Mouse (Mus musculus) heart, adult 2 months (tissue): ENCODE measurements around the gene Ss18l2. TPM values are rescaled to one million over a fixed set of nuclear protein-coding genes. Genes with fewer than 3 reads are reported as not detected.
A peak's percentile ranks its signal among the peaks of the same experiment; 100 is the strongest.

Experiments used
- DNase-seq, 2 experiments: peaks; one replicate each; pipeline ENCODE4 v3.0.0; 2021
- H3K27ac ChIP-seq: fragments of 200-600 bp; 2 replicates; pipeline ENCODE4 v1.8.1; 2022
- H3K27me3 ChIP-seq: fragments of 200-500 bp; 2 replicates; pipeline ENCODE4 v1.6.1; 2012; ENCODE audit warnings: mild to moderate bottlenecking, low read length, inconsistent platforms, mixed read lengths; ENCODE audit not compliant: control insufficient read depth, insufficient read depth
- H3K36me3 ChIP-seq: fragments of 200-500 bp; 2 replicates; pipeline ENCODE4 v1.6.1; 2012; ENCODE audit warnings: low read length, inconsistent platforms; ENCODE audit not compliant: control insufficient read depth, insufficient read depth
- H3K4me1 ChIP-seq: fragments of 200-500 bp; 2 replicates; pipeline ENCODE4 v1.6.1; 2011; ENCODE audit warnings: low read length; ENCODE audit not compliant: control insufficient read depth, insufficient read depth
- H3K4me3 ChIP-seq: fragments of 200-600 bp; 2 replicates; pipeline ENCODE4 v1.8.1; 2022
- H3K79me2 ChIP-seq: fragments of 200-500 bp; replicated peaks from 2 replicates; pipeline ENCODE4 v1.6.1; 2012; ENCODE audit warnings: mild to moderate bottlenecking, inconsistent platforms, low read length, moderate library complexity, mixed read lengths; ENCODE audit not compliant: control insufficient read depth, insufficient read depth
- H3K9ac ChIP-seq: fragments of 200-500 bp; 2 replicates; pipeline ENCODE4 v1.6.1; 2012; ENCODE audit warnings: low read depth, mild to moderate bottlenecking, control low read depth, inconsistent platforms, low read length, mixed read lengths
- CTCF ChIP-seq: fragments of 200-600 bp; IDR thresholded peaks from 2 replicates; pipeline ENCODE4 v1.8.1; 2022; ENCODE audit warnings: antibody characterized with exemption, mild to moderate bottlenecking, moderate library complexity
- EP300 ChIP-seq: fragments of 200-500 bp; IDR thresholded peaks from 2 replicates; pipeline ENCODE4 v1.6.1; 2011; ENCODE audit warnings: low read depth, low read length, control low read depth; ENCODE audit not compliant: insufficient read depth
- POLR2A ChIP-seq: fragments of 200-500 bp; IDR thresholded peaks from 2 replicates; pipeline ENCODE4 v1.6.1; 2011; ENCODE audit warnings: mild to moderate bottlenecking, low read depth, low read length, control low read depth; ENCODE audit not compliant: insufficient read depth
- WGBS: fragments of 180-500 bp; shearing (Covaris S2); methylation state at CpG from one replicate; pipeline ENCODE4 v1.1.7; 2018; 5-methylcytosine and 5-hydroxymethylcytosine counted together
- intact Hi-C: fragments of 180-260 bp; cut with DNase I; formaldehyde crosslinking; loops from one replicate; pipeline ENCODE4 v1.15.1; 2025
- polyA plus RNA-seq: library from polyadenylated mRNA; depleted of rRNA; stranded (reverse); fragments of >200 nt; gene quantifications from 2 replicates; pipeline ENCODE4 v1.2.3, GENCODE M21; 2012
- total RNA-seq, 2 experiments: library from RNA; stranded (reverse); gene quantifications; 2 replicates each; pipeline ENCODE4 v1.2.3; 2021

Gene Ss18l2
- total and polyA plus RNA-seq, 3 experiments, result 103 to 138 (median 125) TPM

GRCm38 (mm10) chr9:121669348-121669791 is 40.8 kb upstream of the Ss18l2 start:
- H3K4me1 ChIP-seq, result peaks cover 10% of the 10 kb centered on the region
- no peak for TF ChIP-seq POLR2A
- TF ChIP-seq EP300, result 0 out of 2 replicates have a peak, but pooled peaks have one; percentile 20
- TF ChIP-seq CTCF, result peak; percentile 79
- H3K27ac ChIP-seq, result no peak overlapping the region
- H3K9ac ChIP-seq, result peak overlapping the region; percentile 23
- H3K27me3 ChIP-seq, result no peaks in the 10 kb centered on the region
- H3K79me2 ChIP-seq, result no peaks in the 10 kb centered on the region
- WGBS, result 1% methylated on average over 28 of the region's 28 CpGs
- no peaks in the 10 kb centered on the region for H3K36me3 ChIP-seq
- H3K4me3 ChIP-seq, result no peak overlapping the region; the same call in 1 of the 2 replicates
- intact Hi-C loops, result no loop called here
- peak; percentile 72 to 76 for DNase-seq

DNA sequence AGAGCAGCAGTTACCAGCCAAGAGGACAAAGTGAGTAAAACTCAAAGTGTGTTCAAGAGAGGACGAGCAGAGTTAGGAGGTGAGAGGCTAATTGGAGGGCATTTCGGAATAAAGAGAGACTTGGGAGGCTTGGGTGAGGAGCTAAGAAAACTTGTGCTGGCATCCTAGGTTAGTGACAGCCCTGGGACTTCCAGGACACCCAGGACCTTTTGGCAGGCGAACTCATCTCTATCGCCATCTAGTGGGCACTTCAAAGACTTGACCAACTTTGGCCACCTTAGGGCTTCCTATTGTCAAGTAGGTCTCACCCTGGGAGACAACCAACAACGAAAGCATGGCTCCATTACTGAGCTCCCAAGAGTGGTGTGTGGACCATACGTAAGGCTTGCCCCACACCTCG is 38.8 kb upstream of the Ss18l2 start:
- peaks cover 10% of the 10 kb centered on the region for H3K4me1 ChIP-seq
- TF ChIP-seq POLR2A, result no peak
- TF ChIP-seq CTCF, result peak; percentile 87
- intact Hi-C loops, result loop anchor here (5.0 kb wide), 2 partner anchors 194 to 424 kb away; no protein-coding TSS in a partner anchor
- no peaks in the 10 kb centered on the region for H3K27me3 ChIP-seq
- DNase-seq, result peak; percentile 49 to 59
- H3K79me2 ChIP-seq, result no peaks in the 10 kb centered on the region
- no peaks in the 10 kb centered on the region for H3K36me3 ChIP-seq
- no peak overlapping the region for H3K9ac ChIP-seq
- no peak overlapping the region; the same call in 1 of the 2 replicates for H3K27ac ChIP-seq
- WGBS, result 45% methylated on average over 7 of the region's 7 CpGs
- H3K4me3 ChIP-seq, result no peak overlapping the region

DNA sequence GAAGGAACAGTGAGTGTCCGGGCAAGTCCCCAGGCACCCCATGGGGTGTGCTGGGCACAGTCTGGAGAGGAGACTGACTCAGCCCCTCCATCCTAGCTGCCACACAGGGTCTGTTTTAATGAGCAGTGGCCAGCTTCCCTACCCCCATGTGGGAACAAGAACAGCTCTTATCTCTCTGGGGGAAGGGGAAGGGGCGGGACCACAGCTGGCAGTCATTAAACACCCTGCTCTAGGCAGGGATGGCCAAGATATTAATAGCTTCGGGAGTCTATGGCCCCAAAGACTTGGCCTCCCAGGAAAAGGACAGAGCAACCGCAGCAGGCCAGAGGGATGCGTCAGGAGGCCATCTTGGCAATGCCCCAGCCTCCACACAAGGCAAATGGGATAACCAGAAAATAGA is 37.8 kb upstream of the Ss18l2 start:
- no peaks in the 10 kb centered on the region for H3K36me3 ChIP-seq
- intact Hi-C loops, result loop anchor here (5.0 kb wide), 2 partner anchors 195 to 425 kb away; no protein-coding TSS in a partner anchor
- TF ChIP-seq POLR2A (no peak), EP300 (0 out of 2 replicates have a peak, but pooled peaks have one; percentile 27), CTCF (no peak)
- peak overlapping the region; percentile 12; the same call in 1 of the 2 replicates for H3K9ac ChIP-seq
- peak overlapping the region; percentile 51 for H3K27ac ChIP-seq
- peaks cover 10% of the 10 kb centered on the region for H3K4me1 ChIP-seq
- DNase-seq, result peak; percentile 51 to 71
- 8% methylated on average over 5 of the region's 5 CpGs for WGBS
- H3K27me3 ChIP-seq, result no peaks in the 10 kb centered on the region
- no peak overlapping the region for H3K4me3 ChIP-seq
- H3K79me2 ChIP-seq, result no peaks in the 10 kb centered on the region

- TF ChIP-seq POLR2A (no peak), EP300 (no peak), CTCF (no peak)
- intact Hi-C loops, result loop anchor here (5.0 kb wide), 2 partner anchors 196 to 426 kb away; no protein-coding TSS in a partner anchor
- peaks cover 10% of the 10 kb centered on the region for H3K4me1 ChIP-seq
- H3K4me3 ChIP-seq, result no peak overlapping the region
- H3K27me3 ChIP-seq, result no peaks in the 10 kb centered on the region
- H3K36me3 ChIP-seq, result no peaks in the 10 kb centered on the region
- H3K79me2 ChIP-seq, result no peaks in the 10 kb centered on the region
- DNase-seq, result no peak
- H3K27ac ChIP-seq, result no peak overlapping the region
- 88% methylated on average over 5 of the region's 5 CpGs for WGBS
- no peak overlapping the region for H3K9ac ChIP-seq
Observed at GRCm38 (mm10) chr9:121673716-121674115, 36.4 kb upstream of the Ss18l2 start.

- Histone ChIP-seq H3K27me3 (no peaks in the 10 kb centered on the region), H3K4me3 (no peak overlapping the region), H3K36me3 (no peaks in the 10 kb centered on the region), H3K9ac (no peak overlapping the region), H3K4me1 (peaks cover 10% of the 10 kb centered on the region), H3K27ac (no peak overlapping the region), H3K79me2 (no peaks in the 10 kb centered on the region)
- WGBS, result 73% methylated on average over 9 of the region's 9 CpGs
- DNase-seq, result peak in 1 of 2 experiments; percentile 37
- no peak for TF ChIP-seq CTCF
- no peak for TF ChIP-seq EP300
- TF ChIP-seq POLR2A, result no peak
- intact Hi-C loops, result no loop called here
Observed at GRCm38 (mm10) chr9:121675011-121675410, 35.1 kb upstream of the Ss18l2 start.

- no peak overlapping the region for H3K27ac ChIP-seq
- peaks cover 10% of the 10 kb centered on the region for H3K4me1 ChIP-seq
- no peak overlapping the region for H3K4me3 ChIP-seq
- H3K79me2 ChIP-seq, result no peaks in the 10 kb centered on the region
- H3K9ac ChIP-seq, result no peak overlapping the region
- intact Hi-C loops, result no loop called here
- DNase-seq, result no peak
- H3K27me3 ChIP-seq, result no peaks in the 10 kb centered on the region
- TF ChIP-seq CTCF (no peak), EP300 (no peak), POLR2A (no peak)
- H3K36me3 ChIP-seq, result no peaks in the 10 kb centered on the region
- 88% methylated on average over 2 of the region's 2 CpGs for WGBS
Observed at GRCm38 (mm10) chr9:121675556-121675955, 34.6 kb upstream of the Ss18l2 start.
